Mouse (Mus musculus): Measurements from ENCODE around the gene Ubash3b. TPM values are rescaled to one million over a fixed set of nuclear protein-coding genes. Genes with fewer than 3 reads are reported as not detected.

Gene Ubash3b
- polyA plus RNA-seq, 1 experiment from 2014 or later: 7.5 TPM

DNA sequence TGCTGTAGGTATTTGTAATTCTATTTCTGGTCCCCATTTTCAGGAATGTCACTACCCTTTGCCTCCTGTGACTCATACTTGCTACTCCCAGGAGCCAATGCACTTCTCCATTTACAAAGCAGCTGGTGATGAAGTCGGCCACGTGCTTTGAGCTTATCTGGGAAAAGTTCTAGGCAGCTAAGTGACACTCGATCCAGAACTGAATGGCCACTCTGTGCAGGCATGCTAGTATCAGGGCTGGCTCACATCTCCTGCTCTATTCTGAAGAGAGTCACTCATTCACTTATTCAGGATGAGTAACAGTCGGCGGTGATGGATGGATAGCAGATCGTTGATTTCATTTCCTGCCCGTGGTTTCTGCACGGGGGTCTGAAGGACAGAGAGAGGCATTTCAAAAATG, 8.5 kb upstream of the Ubash3b start:
- Histone ChIP-seq H3K9ac (replicated peaks; ENCODE audit: low read length) (no peak overlapping the region), H3K27ac (ENCODE audit: low read length) (no peak overlapping the region), H3K4me2 (replicated peaks; ENCODE audit: low read depth, low read length) (no peak overlapping the region), H3K27me3 (ENCODE audit: insufficient read depth, low read length) (no peaks in the 10 kb centered on the region), H3K4me3 (ENCODE audit: low read length) (no peak overlapping the region), H3K36me3 (ENCODE audit: insufficient read depth, low read length) (no peaks in the 10 kb centered on the region), H3K9me3 (ENCODE audit: low read length) (0 out of 2 replicates have a peak, but pooled peaks cover 3% of the 10 kb centered on the region), H3K4me1 (ENCODE audit: insufficient read depth, low read length) (no peaks in the 10 kb centered on the region)
- 42% methylated on average over 8 of the region's 8 CpGs for WGBS
- no peak for ATAC-seq (ENCODE audit: low FRiP score, low TSS enrichment)

DNA sequence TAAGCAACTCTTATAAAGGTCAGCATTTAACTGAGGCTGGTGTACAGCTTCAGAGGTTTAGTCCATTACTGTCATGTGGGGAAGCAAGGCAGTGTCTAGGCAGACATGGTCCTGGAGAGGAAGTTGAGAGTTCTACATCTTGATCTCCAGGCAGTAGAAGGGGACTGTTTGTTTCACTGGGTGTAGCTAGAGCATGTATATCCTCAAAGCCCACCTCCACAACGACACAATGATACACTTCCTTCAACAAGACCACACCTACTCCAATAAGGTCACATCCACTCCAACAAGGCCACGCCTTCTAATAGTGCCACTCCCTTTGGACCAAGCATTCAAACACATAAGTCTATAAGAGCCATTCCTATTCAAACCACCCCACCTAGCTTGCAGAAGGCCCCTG, 7.2 kb upstream of the Ubash3b start:
- Histone ChIP-seq H3K9me3 (ENCODE audit: low read length) (0 out of 2 replicates have a peak, but pooled peaks cover 3% of the 10 kb centered on the region), H3K4me2 (replicated peaks; ENCODE audit: low read depth, low read length) (no peak overlapping the region), H3K4me1 (ENCODE audit: insufficient read depth, low read length) (no peaks in the 10 kb centered on the region), H3K4me3 (ENCODE audit: low read length) (no peak overlapping the region), H3K27ac (ENCODE audit: low read length) (no peak overlapping the region), H3K36me3 (ENCODE audit: insufficient read depth, low read length) (no peaks in the 10 kb centered on the region), H3K9ac (replicated peaks; ENCODE audit: low read length) (no peak overlapping the region), H3K27me3 (ENCODE audit: insufficient read depth, low read length) (no peaks in the 10 kb centered on the region)
- WGBS: 77% methylated on average over 2 of the region's 2 CpGs
- ATAC-seq (ENCODE audit: low FRiP score, low TSS enrichment): no peak

DNA sequence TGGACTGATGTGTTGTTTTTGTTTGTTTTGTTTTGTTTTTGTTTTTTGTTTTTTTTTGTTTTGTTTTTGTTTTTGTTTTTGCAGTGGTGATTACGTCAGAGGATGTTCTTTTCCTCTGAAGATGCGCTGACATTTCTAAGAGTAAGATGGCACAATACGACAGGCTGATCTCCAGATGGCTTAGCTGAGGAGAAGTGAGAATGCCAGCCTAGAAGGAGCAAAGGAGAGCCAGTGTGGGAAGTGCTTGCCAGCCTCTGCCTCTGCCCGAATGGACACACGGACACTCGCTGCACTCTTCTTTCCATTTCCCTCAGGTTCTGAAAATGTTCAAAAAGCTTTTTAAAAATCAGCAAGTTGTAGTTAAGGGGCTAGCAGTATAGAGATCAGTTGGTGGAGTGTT, 6.7 kb upstream of the Ubash3b start:
- Histone ChIP-seq H3K9ac (replicated peaks; ENCODE audit: low read length) (no peak overlapping the region), H3K4me1 (ENCODE audit: insufficient read depth, low read length) (no peaks in the 10 kb centered on the region), H3K9me3 (ENCODE audit: low read length) (0 out of 2 replicates have a peak, but pooled peaks cover 3% of the 10 kb centered on the region), H3K27ac (ENCODE audit: low read length) (no peak overlapping the region), H3K4me2 (replicated peaks; ENCODE audit: low read depth, low read length) (no peak overlapping the region), H3K36me3 (ENCODE audit: insufficient read depth, low read length) (no peaks in the 10 kb centered on the region), H3K27me3 (ENCODE audit: insufficient read depth, low read length) (no peaks in the 10 kb centered on the region), H3K4me3 (ENCODE audit: low read length) (no peak overlapping the region)
- no peak for ATAC-seq (ENCODE audit: low FRiP score, low TSS enrichment)
- 93% methylated on average over 6 of the region's 6 CpGs for WGBS

DNA sequence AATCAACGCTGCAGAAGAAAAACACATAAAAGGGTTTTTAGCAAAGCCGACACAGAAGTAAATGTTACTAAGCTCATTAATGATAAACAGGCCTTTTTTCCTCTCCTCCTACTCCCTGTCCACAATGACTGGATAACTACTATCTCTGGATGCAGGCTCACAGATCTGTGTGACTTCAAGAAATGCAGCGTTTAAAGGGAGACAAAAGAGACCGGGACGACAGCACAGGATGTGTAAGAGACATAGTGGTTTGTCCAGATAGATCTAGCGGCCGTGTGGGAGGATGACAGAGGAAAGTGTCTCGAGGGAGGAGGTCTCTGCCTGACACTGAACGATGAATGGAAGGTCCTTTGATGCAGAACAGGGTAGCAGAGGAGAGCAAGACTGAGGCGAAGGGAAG, 5.4 kb upstream of the Ubash3b start:
- 22% methylated on average over 10 of the region's 10 CpGs for WGBS

DNA sequence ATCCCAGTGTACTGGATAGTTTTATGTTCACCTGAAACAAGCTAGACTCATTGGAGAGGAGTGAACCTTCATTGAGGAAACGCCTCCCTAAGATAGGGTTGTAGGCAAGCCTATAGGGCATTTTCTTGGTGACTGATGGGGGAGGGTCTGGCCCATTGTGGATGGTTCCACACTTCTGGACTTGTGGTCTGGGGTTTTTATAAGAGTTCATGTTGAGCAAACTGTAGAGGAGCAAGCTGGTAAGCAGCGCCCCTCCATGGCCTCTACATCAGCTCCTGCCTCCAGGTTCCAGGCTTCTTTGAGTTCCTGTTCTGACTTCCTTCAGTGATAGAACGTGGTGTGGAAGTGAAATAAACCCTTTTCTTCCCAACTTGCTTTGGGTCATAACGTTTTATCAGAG, 866 bp upstream of the Ubash3b start:
- 79% methylated on average over 4 of the region's 4 CpGs for WGBS
- Histone ChIP-seq H3K27me3 (ENCODE audit: insufficient read depth, low read length) (0 out of 2 replicates have a peak, but pooled peaks cover 5% of the 10 kb centered on the region), H3K9ac (replicated peaks; ENCODE audit: low read length) (no peak overlapping the region), H3K36me3 (ENCODE audit: insufficient read depth, low read length) (no peaks in the 10 kb centered on the region), H3K27ac (ENCODE audit: low read length) (no peak overlapping the region), H3K4me1 (ENCODE audit: insufficient read depth, low read length) (no peaks in the 10 kb centered on the region), H3K9me3 (ENCODE audit: low read length) (no peaks in the 10 kb centered on the region), H3K4me2 (replicated peaks; ENCODE audit: low read depth, low read length) (no peak overlapping the region), H3K4me3 (ENCODE audit: low read length) (no peak overlapping the region)
- no peak for ATAC-seq (ENCODE audit: low FRiP score, low TSS enrichment)

More for the DNA sequence above, 5.4 kb upstream of the Ubash3b start:
- no peak for ATAC-seq (ENCODE audit: low FRiP score, low TSS enrichment)
- no peak overlapping the region for H3K27ac ChIP-seq (ENCODE audit: low read length)
- 0 out of 2 replicates have a peak, but pooled peaks cover 3% of the 10 kb centered on the region for H3K9me3 ChIP-seq (ENCODE audit: low read length)
- no peaks in the 10 kb centered on the region for H3K36me3 ChIP-seq (ENCODE audit: insufficient read depth, low read length)
- no peak overlapping the region for H3K4me2 ChIP-seq (replicated peaks; ENCODE audit: low read depth, low read length)
- H3K27me3 ChIP-seq (ENCODE audit: insufficient read depth, low read length): no peaks in the 10 kb centered on the region
- no peak overlapping the region for H3K9ac ChIP-seq (replicated peaks; ENCODE audit: low read length)
- no peaks in the 10 kb centered on the region for H3K4me1 ChIP-seq (ENCODE audit: insufficient read depth, low read length)
- H3K4me3 ChIP-seq (ENCODE audit: low read length): no peak overlapping the region

DNA sequence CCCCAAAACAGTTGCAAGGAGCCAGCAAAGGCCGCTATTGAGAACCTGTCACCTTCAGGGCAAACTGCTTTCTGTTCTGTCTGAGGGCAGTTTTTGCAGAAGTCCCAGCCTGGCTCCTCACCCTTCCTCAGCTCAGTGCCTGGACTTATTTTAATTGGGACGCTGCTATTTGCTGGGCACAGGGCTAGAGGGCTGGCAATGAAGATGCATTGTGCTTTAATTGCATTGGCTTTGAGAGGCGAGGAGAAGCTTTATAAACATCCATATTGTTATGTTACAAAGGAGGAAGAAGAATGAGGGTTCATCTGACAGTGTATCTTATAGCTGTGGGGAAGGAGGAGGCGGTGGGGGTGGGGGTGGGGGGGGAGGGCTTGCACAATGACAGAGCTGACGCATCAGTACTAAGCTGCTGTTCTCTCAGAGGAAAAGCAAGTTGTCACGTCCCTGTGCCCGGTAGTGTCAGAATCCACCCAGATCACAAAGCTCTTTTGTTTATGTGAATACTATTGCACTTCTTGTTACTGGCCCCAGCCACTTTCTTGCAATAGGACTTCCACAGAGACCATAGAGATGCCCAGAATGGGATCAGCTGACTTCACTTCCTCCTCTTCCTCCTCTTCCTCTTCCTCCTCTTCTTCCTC, 841 bp downstream of the Ubash3b start:
- Histone ChIP-seq H3K27me3 (ENCODE audit: insufficient read depth, low read length) (0 out of 2 replicates have a peak, but pooled peaks cover 9% of the 10 kb centered on the region), H3K9ac (replicated peaks; ENCODE audit: low read length) (no peak overlapping the region), H3K36me3 (ENCODE audit: insufficient read depth, low read length) (no peaks in the 10 kb centered on the region), H3K9me3 (ENCODE audit: low read length) (no peaks in the 10 kb centered on the region), H3K4me3 (ENCODE audit: low read length) (no peak overlapping the region), H3K27ac (ENCODE audit: low read length) (no peak overlapping the region), H3K4me1 (ENCODE audit: insufficient read depth, low read length) (peaks cover 11% of the 10 kb centered on the region), H3K4me2 (replicated peaks; ENCODE audit: low read depth, low read length) (no peak overlapping the region)
- WGBS: 65% methylated on average over 7 of the region's 7 CpGs
- ATAC-seq (ENCODE audit: low FRiP score, low TSS enrichment): no peak

DNA sequence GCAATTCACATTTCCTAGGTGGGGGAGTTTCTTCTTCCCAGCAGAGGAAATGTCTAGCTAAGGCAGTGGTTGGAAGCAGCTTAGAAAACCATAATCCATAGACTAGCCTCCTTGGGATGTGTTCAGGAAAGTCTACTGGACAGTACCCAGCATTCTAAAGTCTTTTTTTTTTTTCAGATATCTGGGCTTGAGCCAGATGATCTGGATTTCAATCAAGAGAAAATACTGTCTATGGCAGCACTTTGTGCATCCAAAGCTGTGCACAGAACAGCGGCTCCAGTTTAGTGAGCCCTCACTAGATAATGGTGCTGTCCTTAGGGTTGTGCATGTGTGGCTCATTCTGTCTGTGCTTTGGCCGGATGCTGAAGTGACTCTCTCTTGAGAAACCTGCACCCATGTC, 2.3 kb downstream of the Ubash3b start:
- ATAC-seq (ENCODE audit: low FRiP score, low TSS enrichment): no peak
- Histone ChIP-seq H3K27me3 (ENCODE audit: insufficient read depth, low read length) (0 out of 2 replicates have a peak, but pooled peaks cover 9% of the 10 kb centered on the region), H3K27ac (ENCODE audit: low read length) (no peak overlapping the region), H3K4me2 (replicated peaks; ENCODE audit: low read depth, low read length) (no peak overlapping the region), H3K9ac (replicated peaks; ENCODE audit: low read length) (no peak overlapping the region), H3K36me3 (ENCODE audit: insufficient read depth, low read length) (no peaks in the 10 kb centered on the region), H3K9me3 (ENCODE audit: low read length) (no peaks in the 10 kb centered on the region), H3K4me1 (ENCODE audit: insufficient read depth, low read length) (peaks cover 11% of the 10 kb centered on the region), H3K4me3 (ENCODE audit: low read length) (no peak overlapping the region)
- WGBS: 86% methylated on average over 2 of the region's 2 CpGs

DNA sequence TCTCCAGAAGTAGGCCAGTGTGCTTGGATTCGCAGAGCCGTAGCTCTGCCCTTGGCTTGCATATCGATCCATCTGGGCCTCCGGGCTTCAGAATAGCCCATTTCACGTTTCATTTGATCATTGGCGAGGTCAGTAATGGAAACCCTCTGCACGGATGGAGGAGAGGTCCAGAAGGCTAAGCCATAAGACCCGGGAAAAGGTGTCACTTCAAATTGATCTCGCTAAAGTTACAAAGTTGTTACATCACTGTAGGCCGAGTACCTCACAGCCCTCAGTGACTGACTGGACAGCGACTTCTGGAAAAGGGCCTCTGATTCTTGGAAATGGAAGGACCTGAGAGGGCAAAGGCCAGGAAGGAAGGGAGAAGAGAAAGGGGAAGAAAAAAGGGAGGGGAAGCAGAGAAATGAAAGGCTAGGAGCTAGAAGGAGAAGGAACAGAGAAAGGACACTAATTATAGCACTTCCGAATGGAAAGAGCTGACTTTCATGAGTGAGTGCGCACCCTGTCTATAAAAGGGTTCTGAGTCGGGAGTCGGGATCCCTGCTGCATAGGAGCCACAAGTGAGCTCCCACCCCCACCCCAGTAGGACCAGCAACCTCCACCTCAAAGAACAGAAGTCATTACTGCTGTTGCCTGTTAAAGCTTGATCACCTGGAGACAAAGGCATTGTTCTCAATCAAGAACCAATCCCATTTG, 3.5 kb downstream of the Ubash3b start:
- H3K4me1 ChIP-seq (ENCODE audit: insufficient read depth, low read length): peaks cover 23% of the 10 kb centered on the region
- H3K4me3 ChIP-seq (ENCODE audit: low read length): peak overlapping the region; percentile 66
- H3K4me2 ChIP-seq (replicated peaks; ENCODE audit: low read depth, low read length): peak overlapping the region; percentile 90
- WGBS: 14% methylated on average over 15 of the region's 15 CpGs
- H3K36me3 ChIP-seq (ENCODE audit: insufficient read depth, low read length): no peaks in the 10 kb centered on the region
- 0 out of 2 replicates have a peak, but pooled peaks cover 9% of the 10 kb centered on the region for H3K27me3 ChIP-seq (ENCODE audit: insufficient read depth, low read length)
- H3K27ac ChIP-seq (ENCODE audit: low read length): peak overlapping the region; percentile 81; the same call in 1 of the 2 replicates
- no peak for ATAC-seq (ENCODE audit: low FRiP score, low TSS enrichment)
- no peak overlapping the region; the same call in 1 of the 2 replicates for H3K9ac ChIP-seq (replicated peaks; ENCODE audit: low read length)
- H3K9me3 ChIP-seq (ENCODE audit: low read length): no peaks in the 10 kb centered on the region

DNA sequence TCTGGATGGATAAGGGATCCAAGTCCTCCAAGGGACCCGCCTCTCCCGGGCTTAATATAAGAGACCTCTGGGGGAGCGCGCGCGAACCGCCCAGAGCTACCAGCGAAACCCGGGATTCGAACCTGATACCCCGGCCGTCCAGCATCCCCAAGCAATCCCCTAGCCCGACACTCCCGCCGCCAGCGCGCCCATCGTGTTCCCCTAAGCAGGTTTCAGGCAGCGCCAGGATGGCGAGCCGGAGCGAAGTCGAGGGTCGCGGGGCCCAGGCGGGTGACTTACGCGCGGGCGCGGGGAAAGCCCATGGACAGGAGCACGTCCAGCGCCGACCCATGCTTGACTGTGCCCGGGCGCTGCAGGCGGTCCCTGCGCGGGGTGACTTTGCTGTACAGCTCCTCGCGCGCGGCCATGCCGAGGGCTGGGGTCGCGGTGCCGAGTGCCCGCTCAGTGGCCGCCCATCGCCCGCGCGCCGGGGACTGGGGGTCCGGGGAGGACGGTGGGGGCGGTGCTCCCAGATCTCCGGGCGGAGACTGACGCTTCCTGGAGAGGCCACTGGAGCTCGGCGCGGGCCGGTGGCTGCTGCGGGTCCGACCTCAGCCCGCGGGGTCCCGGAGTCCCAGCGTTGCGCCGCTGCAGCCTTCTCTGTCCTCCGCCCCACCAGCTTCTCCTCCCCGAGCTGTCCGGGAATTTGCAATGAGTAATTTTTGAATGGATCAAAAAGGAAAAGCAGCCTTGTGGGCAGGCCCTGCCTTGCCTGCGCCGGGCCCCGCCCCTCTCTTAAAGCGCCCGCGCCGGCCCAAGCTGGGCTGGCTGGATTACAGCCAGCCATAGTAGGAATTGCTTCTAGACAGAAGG, 4.3 kb downstream of the Ubash3b start:
- H3K4me1 ChIP-seq (ENCODE audit: insufficient read depth, low read length): peaks cover 28% of the 10 kb centered on the region
- peak overlapping the region; percentile 85 for H3K9ac ChIP-seq (replicated peaks; ENCODE audit: low read length)
- H3K9me3 ChIP-seq (ENCODE audit: low read length): no peaks in the 10 kb centered on the region
- H3K36me3 ChIP-seq (ENCODE audit: insufficient read depth, low read length): no peaks in the 10 kb centered on the region
- peak; percentile 89 for ATAC-seq (ENCODE audit: low FRiP score, low TSS enrichment)
- under 1% methylated on average over 73 of the region's 82 CpGs for WGBS
- peak overlapping the region; percentile 66 for H3K4me3 ChIP-seq (ENCODE audit: low read length)
- H3K27me3 ChIP-seq (ENCODE audit: insufficient read depth, low read length): 0 out of 2 replicates have a peak, but pooled peaks cover 9% of the 10 kb centered on the region
- H3K27ac ChIP-seq (ENCODE audit: low read length): peak overlapping the region; percentile 81
- peak overlapping the region; percentile 90 for H3K4me2 ChIP-seq (replicated peaks; ENCODE audit: low read depth, low read length)

Data from kidney, embryonic 16.5 days (tissue).